ENCODE assay signal across 9 mouse cellular contexts in genomic region chr9:44709600-44709999, GRCm38 (mm10). TPM values are rescaled to one million over a fixed set of nuclear protein-coding genes. Genes with fewer than 3 reads are reported as not detected.
DNase-seq lines count a peak whose midpoint lies in the region; ATAC-seq lines count a peak whose summit lies in the region.
"Had no signal": no experiment of that assay in that cellular context is flagged by ENCODE, and none has a peak within 500 bp of the region (broad histone marks: within the 10 kb centered on the region; RNA-seq: fewer than 3 reads in every experiment).

No protein-coding gene starts in this region.

- WGBS in hindbrain, embryonic 11.5 days = 54% methylated on average over 2 of the region's 2 CpGs
- WGBS in hindbrain, embryonic 13.5 days = 39% methylated on average over 2 of the region's 2 CpGs
- 43% methylated on average over 2 of the region's 2 CpGs for WGBS in stomach, embryonic 14.5 days

- H3K4me3 ChIP-seq in hindbrain, embryonic 11.5 days (ENCODE audit: low read depth, low read length) = no peak overlapping the region
- no peak overlapping the region for H3K4me3 ChIP-seq in hindbrain, embryonic 13.5 days
- H3K4me3 ChIP-seq in stomach, embryonic 14.5 days (ENCODE audit: low read depth, low read length) = no peak overlapping the region
- H3K4me3 ChIP-seq: erythroblast, embryonic 14.5 days had no signal

- 0 out of 2 replicates have a peak, but pooled peaks cover 2% of the 10 kb centered on the region for H3K27me3 ChIP-seq in hindbrain, embryonic 11.5 days (ENCODE audit: control insufficient read depth, insufficient read depth, low read length)
- H3K27me3 ChIP-seq in hindbrain, embryonic 13.5 days = peaks cover 4% of the 10 kb centered on the region; the same call in 1 of the 2 replicates
- H3K27me3 ChIP-seq in stomach, embryonic 14.5 days (ENCODE audit: control insufficient read depth, insufficient read depth, low read length) = no peaks in the 10 kb centered on the region

- no peak for ATAC-seq in hindbrain, embryonic 11.5 days (ENCODE audit: low FRiP score)
- no peak for ATAC-seq in hindbrain, embryonic 13.5 days (ENCODE audit: low FRiP score)
- ATAC-seq in stomach, embryonic 14.5 days (ENCODE audit: insufficient number of reproducible peaks, insufficient read depth, low FRiP score, low read depth) = no peak
- ATAC-seq in megakaryocyte, adult 5-6 weeks (ENCODE audit: poor library complexity, severe bottlenecking) = no peak

- no peak overlapping the region for H3K4me2 ChIP-seq in hindbrain, embryonic 11.5 days (replicated peaks; ENCODE audit: low read depth, low read length)
- H3K4me2 ChIP-seq in hindbrain, embryonic 13.5 days = no peak overlapping the region
- 0 out of 2 replicates have a peak overlapping the region, but pooled peaks have one; percentile 58 for H3K4me2 ChIP-seq in stomach, embryonic 14.5 days (replicated peaks; ENCODE audit: low read depth, low read length)

- peak; percentile 63 for DNase-seq in hindbrain, embryonic 11.5 days (ENCODE audit: low spot score)
- DNase-seq in B cell, adult 2 months = peak; percentile 50 to 55
- peak; percentile 56 for DNase-seq in MN1 (ENCODE audit: low spot score)
- peak; percentile 79 for DNase-seq in induced T-regulatory cell, adult 2 months (ENCODE audit: low read depth)
- DNase-seq in right cerebral cortex, postnatal 14 days = no peak

- no peaks in the 10 kb centered on the region for H3K9me3 ChIP-seq in hindbrain, embryonic 11.5 days (ENCODE audit: control insufficient read depth, low read length)
- no peaks in the 10 kb centered on the region for H3K9me3 ChIP-seq in hindbrain, embryonic 13.5 days
- no peaks in the 10 kb centered on the region for H3K9me3 ChIP-seq in stomach, embryonic 14.5 days (ENCODE audit: control insufficient read depth, low read depth, low read length)

- H3K27ac ChIP-seq in hindbrain, embryonic 11.5 days (ENCODE audit: low read depth, low read length) = no peak overlapping the region
- H3K27ac ChIP-seq in hindbrain, embryonic 13.5 days = no peak overlapping the region
- no peak overlapping the region for H3K27ac ChIP-seq in stomach, embryonic 14.5 days (ENCODE audit: low read length)

- peaks cover 10% of the 10 kb centered on the region for H3K4me1 ChIP-seq in hindbrain, embryonic 11.5 days (replicated peaks; ENCODE audit: control insufficient read depth, insufficient read depth, low read length)
- H3K4me1 ChIP-seq in hindbrain, embryonic 13.5 days (replicated peaks) = peaks cover 30% of the 10 kb centered on the region
- peaks cover 10% of the 10 kb centered on the region; the same call in 1 of the 2 replicates for H3K4me1 ChIP-seq in stomach, embryonic 14.5 days (ENCODE audit: control insufficient read depth, insufficient read depth, low read length)

- H3K9ac ChIP-seq in hindbrain, embryonic 11.5 days (ENCODE audit: low read depth, low read length) = no peak overlapping the region
- H3K9ac ChIP-seq in hindbrain, embryonic 13.5 days = no peak overlapping the region
- no peak overlapping the region for H3K9ac ChIP-seq in stomach, embryonic 14.5 days (replicated peaks; ENCODE audit: low read depth, low read length)

- peaks cover 4% of the 10 kb centered on the region; the same call in 1 of the 2 replicates for H3K36me3 ChIP-seq in hindbrain, embryonic 11.5 days (ENCODE audit: control insufficient read depth, insufficient read depth, low read length)
- H3K36me3 ChIP-seq in hindbrain, embryonic 13.5 days = peaks cover 89% of the 10 kb centered on the region
- H3K36me3 ChIP-seq in stomach, embryonic 14.5 days (ENCODE audit: control insufficient read depth, insufficient read depth, low read length) = peaks cover 31% of the 10 kb centered on the region

RNA-seq across cellular contexts. Expression of gene Phldb1, which starts 25.4 kb away (rescaled TPM):
- 36.0 and 36.3 TPM in 2 replicates for polyA plus RNA-seq in hindbrain, embryonic 11.5 days (2014; fragmentation: Nextera tagmentation; extraction: Ambion mirVana)
- 44.5 and 48.8 TPM in 2 replicates for polyA plus RNA-seq in hindbrain, embryonic 13.5 days (2015; fragmentation: Nextera tagmentation; extraction: Ambion mirVana)
- 26.7 and 26.8 TPM in 2 replicates for polyA plus RNA-seq in stomach, embryonic 14.5 days (2014; fragmentation: Nextera tagmentation; extraction: Ambion mirVana)
- 0.76 and 2.1 TPM in 2 replicates for total RNA-seq in megakaryocyte, adult 5-6 weeks (2015)
- total RNA-seq in megakaryocyte, adult 5-6 weeks (2017) = 2.0 and 2.6 TPM in 2 replicates

RNA-seq across cellular contexts. Expression of gene Treh, which starts 36.6 kb away (rescaled TPM):
- polyA plus RNA-seq in hindbrain, embryonic 11.5 days (2014; fragmentation: Nextera tagmentation; extraction: Ambion mirVana) = not detected in 2 replicates
- not detected in 2 replicates for polyA plus RNA-seq in hindbrain, embryonic 13.5 days (2015; fragmentation: Nextera tagmentation; extraction: Ambion mirVana)
- not detected in 2 replicates for polyA plus RNA-seq in stomach, embryonic 14.5 days (2014; fragmentation: Nextera tagmentation; extraction: Ambion mirVana)
- total RNA-seq in megakaryocyte, adult 5-6 weeks (2015) = not detected in 2 replicates
- not detected in 2 replicates for total RNA-seq in megakaryocyte, adult 5-6 weeks (2017)
- polyA plus RNA-seq: erythroblast, embryonic 14.5 days had no signal

RNA-seq across cellular contexts. Expression of gene Arcn1, which starts 58.0 kb away (rescaled TPM):
- polyA plus RNA-seq in hindbrain, embryonic 11.5 days (2014; fragmentation: Nextera tagmentation; extraction: Ambion mirVana) = 198 and 204 TPM in 2 replicates
- 142 and 143 TPM in 2 replicates for polyA plus RNA-seq in hindbrain, embryonic 13.5 days (2015; fragmentation: Nextera tagmentation; extraction: Ambion mirVana)
- polyA plus RNA-seq in stomach, embryonic 14.5 days (2014; fragmentation: Nextera tagmentation; extraction: Ambion mirVana) = 202 and 209 TPM in 2 replicates
- 126 and 151 TPM in 2 replicates for total RNA-seq in megakaryocyte, adult 5-6 weeks (2015)
- total RNA-seq in megakaryocyte, adult 5-6 weeks (2017) = 165 and 172 TPM in 2 replicates

RNA-seq across cellular contexts. Expression of gene Ift46, which starts 58.1 kb away (rescaled TPM):
- polyA plus RNA-seq in hindbrain, embryonic 11.5 days (2014; fragmentation: Nextera tagmentation; extraction: Ambion mirVana) = 142 and 154 TPM in 2 replicates
- polyA plus RNA-seq in hindbrain, embryonic 13.5 days (2015; fragmentation: Nextera tagmentation; extraction: Ambion mirVana) = 158 and 163 TPM in 2 replicates
- 105 and 119 TPM in 2 replicates for polyA plus RNA-seq in stomach, embryonic 14.5 days (2014; fragmentation: Nextera tagmentation; extraction: Ambion mirVana)
- total RNA-seq in megakaryocyte, adult 5-6 weeks (2015) = 38.5 and 53.7 TPM in 2 replicates
- 27.6 and 40.8 TPM in 2 replicates for total RNA-seq in megakaryocyte, adult 5-6 weeks (2017)
